Mouse (Mus musculus): ENCODE measurements around the gene Gm5431.

The Gm5431 gene

GRCm38 (mm10) chr11:48838879-48839680 is 62.9 kb downstream of the Gm5431 start:
- DNase-seq (ENCODE audit: low spot score) = no peak

- DNase-seq (ENCODE audit: low spot score) = peak; percentile 43
Observed at GRCm38 (mm10) chr11:48838181-48838797, 63.7 kb downstream of the Gm5431 start.

Measured in spleen, adult 12 weeks (tissue).